Mouse (Mus musculus): ENCODE measurements at regions not wholly inside any gene's neighbourhood (a gene's known extent, or its start where the extent isn't known, plus 50 kb on each side); places are given as distances from the start of the nearest gene placed in this dataset.

DNA sequence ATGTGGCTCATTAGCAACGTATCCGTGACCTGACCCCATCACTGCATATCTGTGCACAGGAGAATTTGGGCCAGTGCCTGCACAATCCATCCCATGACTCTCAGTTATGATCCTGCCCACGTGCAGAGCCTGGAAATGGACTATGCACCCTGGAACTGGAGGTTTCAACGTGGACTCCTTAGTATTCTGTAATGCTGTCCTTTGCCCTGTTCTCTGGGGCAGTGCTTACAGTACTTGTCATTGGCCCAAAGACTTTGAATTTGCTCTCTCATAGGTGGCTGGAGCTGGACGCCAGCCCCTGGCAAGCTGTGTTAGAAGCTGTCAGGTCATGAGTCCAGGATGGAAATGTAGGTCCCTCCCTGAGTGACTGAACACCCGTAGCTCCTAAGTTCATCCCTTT lies 269.9 kb upstream of the Mki67 start:
- DNase-seq (ENCODE audit: low spot score in 2 of 2), result no peak

DNA sequence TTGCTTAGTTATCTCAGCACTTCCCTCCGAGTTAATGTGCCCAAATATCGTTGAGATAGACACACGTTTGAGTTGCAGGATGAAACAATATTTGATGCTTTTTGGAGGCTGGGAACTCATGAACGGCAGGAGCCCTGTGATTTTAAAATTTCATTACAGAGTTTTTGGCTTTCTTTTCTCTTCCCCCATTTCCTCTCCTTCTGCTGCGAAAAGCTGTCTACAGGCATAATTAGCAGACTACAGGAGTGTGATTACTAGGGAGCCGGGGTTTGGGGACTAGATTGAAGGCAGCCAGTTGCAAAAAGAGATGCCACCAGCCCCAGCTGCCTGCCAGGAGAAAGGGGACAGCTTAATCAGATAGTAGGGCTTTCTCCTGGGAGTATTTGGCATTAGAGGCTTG lies 274.2 kb upstream of the Mki67 start:
- no peak for DNase-seq (ENCODE audit: low spot score in 2 of 2)

DNA sequence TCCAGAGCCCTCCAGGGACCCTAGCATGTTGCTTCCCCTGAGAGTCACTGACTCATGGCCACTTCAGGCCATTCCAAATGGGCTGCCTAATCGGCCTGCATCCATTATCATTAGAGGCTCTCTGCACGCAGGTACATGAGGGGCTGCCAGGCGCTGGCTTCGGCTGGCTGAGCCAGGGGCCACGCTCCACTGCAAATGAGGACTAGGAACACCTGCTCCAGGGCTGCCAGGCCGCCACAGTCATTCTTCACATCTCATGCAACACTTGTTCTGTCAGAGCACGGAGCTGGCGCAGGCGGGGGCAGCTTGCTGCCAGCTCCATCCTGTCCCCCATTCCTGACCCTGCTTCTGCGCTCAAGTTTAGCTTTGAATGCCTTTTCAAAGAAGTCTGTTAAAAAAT lies 280.7 kb upstream of the Mki67 start:
- DNase-seq (ENCODE audit: low spot score in 2 of 2), result no peak

DNA sequence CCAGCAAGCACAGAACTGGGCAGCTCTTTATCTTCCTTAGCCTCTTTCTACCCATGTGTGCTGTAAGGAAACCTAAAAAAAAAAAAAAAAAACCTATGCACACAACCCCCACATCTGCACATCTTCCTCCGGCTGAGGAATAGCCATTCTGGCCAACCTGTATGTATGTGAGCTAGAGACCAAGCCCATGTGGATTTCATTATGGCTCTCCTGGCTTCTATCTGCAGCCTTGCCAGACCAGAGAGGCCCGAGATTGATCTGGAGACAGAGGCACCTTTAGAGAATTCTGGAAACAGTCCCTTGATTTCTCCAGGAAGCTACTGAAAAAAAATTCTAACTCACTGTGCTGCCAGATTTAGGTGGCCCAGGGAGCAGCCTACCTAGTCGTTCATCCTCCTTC lies 281.5 kb upstream of the Mki67 start:
- DNase-seq (ENCODE audit: low spot score in 2 of 2), result no peak

DNA sequence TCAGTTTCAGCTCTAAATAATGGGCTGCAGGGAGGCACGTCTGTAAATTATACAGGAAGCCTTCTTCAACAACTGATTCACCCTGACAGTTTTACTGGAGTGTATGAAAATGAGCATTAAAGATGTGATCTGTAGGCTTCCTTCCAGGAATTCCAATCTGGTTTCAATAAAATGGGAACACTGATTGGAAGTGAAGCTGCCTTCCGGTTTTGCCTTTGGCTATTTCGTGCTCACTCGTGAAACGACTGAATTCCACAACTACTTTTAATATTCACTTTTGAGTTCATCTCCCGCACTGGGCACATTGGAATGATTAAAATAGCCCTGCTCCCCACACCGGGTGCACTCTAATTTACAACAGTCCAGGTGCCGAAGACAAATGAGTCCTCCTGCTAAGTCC lies 286.2 kb upstream of the Mki67 start:
- DNase-seq (ENCODE audit: low spot score in 2 of 2), result no peak

DNA sequence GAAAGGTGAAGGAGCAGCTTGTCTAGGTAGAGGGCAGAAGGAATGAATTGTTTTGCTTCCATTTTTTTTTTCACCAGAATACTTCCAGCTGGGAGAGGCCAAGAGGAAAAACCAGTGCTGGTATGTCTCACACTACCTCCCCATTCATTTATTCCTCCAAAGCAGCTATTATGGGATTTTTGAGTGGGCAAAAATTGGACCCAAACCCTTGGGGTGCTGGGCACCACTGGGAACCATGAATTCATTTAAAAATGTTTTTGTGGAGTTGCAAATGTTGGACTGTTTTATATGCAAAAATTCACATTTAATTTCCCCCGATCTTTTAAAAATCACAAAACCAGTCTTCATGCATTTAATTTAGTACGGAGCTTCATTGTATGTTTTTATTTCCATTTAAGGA lies 287.1 kb upstream of the Mki67 start:
- DNase-seq (ENCODE audit: low spot score in 2 of 2), result no peak

DNA sequence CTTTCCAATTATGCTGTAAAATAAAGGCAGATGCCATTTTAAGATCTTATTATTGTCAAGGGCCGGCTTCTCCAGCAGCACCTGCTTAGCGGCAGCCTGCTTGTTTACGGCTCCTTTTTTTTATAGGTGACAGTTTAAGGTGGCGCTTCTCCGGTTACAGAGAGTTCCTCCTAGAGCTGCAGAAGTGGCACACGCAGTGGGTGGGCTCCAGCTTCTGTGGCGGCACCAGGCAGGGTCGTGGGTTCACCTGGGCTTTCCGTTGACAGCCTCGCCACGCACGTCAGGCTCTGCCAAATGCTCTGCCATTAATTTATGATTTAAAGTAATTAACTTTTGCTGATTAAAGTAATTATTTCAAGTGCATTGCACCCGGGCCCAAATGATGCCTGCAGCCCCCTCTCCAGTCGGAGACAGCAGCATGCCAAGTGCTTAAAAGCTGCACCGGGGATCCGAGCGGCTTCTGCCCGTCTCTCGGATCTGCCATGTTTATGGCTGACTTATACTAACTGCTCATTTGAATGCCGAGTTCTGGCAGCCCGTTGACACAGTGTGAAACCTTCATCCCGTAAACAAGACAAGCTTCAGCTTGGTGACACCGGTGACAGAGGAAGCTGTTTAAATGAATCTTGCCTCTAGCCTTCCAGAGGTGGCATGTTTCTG lies 291.8 kb upstream of the Mki67 start:
- no peak for DNase-seq (ENCODE audit: low spot score in 2 of 2)

DNA sequence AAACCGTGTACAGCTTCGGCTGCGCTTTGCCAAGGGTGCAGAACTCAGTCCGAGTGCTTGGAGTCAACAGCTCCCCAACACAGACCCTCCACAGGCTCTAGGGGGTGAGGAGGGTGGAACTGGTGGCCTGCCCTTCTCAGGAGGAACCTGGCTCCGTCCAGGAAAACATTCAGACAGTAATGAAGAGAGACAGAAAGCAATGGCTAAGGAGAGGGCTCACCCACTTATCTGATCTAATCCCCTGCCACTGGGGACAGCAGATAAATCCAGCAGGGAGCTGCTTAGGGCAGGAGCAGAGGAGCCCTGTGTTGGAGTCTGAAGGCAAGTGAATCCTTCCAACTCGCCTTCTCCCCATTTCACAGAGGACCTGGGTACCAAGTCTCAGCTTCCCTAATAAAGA lies 292.3 kb upstream of the Mki67 start:
- no peak for DNase-seq (ENCODE audit: low spot score in 2 of 2)

DNA sequence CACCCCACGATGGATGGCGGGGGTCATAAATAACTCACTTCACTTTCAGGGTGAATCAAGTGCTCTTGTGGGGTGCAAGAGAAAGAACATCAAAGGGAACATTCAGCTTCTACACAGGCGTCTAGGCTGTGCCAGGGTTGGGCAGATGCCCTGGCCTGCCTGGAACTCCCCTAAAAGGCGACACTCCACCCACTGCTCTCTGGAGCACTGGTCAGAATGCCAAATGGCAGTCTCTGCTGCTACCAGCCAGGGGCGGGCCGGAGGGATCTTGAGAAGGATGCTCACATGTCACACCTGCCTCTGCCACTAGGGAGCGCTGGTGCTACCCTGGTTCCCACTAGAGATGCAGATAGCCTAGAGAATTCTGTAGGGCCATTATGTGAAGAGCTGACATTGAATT lies 293.9 kb upstream of the Mki67 start:
- peak; percentile 61 to 70 for DNase-seq (ENCODE audit: low spot score in 2 of 2)

DNA sequence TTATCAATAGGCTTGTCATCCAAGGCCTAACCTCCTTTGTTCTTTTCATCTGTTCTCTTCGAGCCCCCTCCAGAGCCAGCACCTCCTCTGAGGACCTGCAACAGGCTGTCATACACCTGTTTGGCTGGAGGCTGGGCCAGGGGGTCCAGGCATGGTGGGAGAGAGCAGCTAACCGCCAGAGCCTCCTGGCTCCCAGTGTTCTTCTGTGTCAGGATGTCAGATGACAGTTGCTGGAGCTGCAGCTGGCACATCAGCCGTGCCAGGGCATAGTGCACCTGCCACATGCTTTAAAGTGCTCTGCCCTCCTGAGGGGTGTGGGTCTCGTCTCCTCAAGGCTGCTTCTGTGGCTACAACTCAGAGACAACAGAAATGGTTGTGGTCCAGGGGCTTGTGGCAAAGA lies 298.5 kb upstream of the Mki67 start:
- no peak for DNase-seq (ENCODE audit: low spot score in 2 of 2)

DNA sequence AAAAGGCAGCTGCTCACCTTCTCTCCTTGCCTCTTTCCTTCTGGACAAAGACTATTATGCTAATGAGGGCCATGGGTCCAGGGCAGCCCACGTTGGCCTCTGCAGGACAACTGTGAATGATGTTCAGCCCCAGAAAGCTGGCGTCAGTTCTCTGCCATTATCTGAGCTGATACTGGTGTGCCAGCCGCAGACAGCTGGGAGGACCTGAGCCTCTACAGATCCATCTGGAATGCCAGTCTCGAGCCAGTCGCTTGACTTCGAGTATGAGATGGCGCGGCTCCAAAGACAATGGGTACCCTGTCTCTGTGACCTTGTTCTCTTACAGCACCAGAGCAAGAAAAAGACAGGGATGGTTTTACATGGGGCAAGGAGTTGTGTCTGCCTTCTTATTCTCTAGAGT lies 300.8 kb upstream of the Mki67 start:
- DNase-seq (ENCODE audit: low spot score in 2 of 2), result no peak

DNA sequence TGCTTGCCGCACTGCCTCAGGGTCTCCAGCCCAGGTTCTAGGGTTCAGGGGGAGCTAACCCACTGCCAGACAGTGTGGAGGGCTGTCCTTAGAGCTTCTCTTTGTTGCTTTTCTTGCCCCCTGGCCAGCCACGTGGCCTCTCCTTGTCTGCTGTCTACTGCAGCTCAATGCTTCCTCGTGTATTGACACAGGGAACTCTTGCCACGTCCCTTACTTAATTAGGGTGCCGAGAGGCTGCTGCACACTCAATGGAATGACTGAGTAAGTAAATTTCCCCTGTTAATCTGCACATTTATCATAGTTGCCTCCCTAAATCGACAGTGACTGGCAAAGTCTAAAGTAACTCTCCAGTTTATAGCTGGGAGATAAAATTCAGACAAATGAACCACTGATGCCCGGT lies 304.4 kb upstream of the Mki67 start:
- no peak for DNase-seq (ENCODE audit: low spot score in 2 of 2)

DNA sequence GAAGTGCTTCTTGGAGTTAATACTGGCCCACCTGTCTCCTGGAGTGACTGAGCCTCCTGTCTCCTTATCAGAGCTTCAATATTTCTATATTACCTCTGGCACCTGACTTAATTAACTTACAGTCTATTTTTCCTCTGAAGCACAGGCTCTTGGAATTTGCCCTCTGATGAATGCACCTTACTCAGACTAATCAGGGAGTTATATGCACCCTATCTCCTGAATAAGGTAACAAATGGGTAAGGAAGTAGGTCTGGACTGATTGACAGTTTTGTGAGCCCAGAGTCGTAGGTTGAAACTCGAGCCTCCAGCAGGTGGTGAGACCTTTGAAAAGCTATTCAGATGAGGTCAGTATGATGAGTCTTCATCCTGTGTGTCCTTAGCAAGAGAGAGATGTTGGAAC lies 304.9 kb upstream of the Mki67 start:
- no peak for DNase-seq (ENCODE audit: low spot score in 2 of 2)

DNA sequence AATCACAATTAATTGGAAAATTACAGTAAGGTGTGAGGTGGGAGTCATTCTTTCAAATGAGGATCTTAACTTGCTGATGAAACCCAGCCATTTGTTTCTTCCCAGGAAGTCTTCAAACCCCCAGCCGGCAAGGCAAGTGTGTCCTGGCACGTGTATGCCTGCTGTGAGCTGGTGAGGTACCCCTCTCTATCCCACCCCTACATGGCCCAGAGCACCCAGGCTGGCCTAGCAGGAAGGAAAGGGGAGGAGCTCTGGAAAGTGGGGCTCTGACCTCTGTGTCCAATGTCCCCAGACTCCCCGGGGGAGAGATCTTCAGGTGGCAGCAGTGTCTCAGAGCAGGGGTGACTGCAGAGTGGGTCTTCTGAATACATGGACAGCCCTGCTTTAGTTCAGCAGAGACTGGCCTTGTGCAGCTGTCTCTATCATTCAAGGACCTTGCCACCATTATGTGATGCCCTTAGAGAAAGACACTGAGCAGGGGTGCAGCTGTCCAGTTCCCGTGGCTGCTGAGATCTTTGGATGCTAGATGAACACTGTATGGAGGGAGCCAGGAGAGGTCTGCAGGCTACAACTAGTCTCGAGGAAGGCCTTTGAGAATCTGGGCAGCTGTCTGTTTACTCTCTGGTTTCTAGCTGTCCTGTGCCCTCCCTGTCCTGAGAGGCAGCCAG lies 306.8 kb upstream of the Mki67 start:
- no peak for DNase-seq (ENCODE audit: low spot score in 2 of 2)

DNA sequence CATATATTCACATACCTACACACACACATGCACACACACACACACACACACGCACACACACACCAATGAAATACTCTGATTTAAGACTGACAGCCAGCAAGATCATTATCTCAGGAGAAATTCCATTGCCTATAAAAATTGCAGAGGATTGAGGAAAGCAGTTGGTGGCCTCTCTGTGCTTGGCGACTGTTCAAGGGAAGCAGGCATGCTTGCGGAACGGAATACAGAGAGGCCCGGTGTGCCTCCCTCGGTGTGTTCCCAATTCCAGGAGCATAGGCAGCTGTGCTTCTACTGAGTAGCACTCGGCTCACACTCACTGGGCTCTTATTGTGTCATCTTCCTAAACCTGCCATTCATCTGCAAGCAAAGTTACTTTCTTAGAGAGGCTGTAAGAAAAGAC lies 310.3 kb upstream of the Mki67 start:
- no peak for DNase-seq (ENCODE audit: low spot score in 2 of 2)

DNA sequence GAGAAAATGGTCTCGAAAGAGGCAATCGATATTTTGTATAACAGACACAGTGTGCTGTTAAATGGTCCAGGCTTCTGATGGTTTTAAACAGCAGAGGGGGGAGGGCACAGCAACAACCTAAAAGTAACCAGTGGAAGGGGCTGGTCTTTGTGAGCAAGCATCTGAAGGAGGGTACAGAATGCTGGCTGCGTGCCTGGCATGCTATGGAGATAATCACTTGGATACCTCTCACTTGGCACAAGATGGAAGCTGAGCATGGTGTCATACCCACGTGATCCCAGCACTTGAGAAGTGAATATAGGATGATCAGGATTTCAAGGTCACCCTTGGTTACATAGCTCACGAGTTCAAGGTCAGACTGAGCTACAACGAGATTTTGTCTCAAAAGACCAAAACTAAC lies 315.9 kb upstream of the Mki67 start:
- no peak for DNase-seq (ENCODE audit: low spot score in 2 of 2)

DNA sequence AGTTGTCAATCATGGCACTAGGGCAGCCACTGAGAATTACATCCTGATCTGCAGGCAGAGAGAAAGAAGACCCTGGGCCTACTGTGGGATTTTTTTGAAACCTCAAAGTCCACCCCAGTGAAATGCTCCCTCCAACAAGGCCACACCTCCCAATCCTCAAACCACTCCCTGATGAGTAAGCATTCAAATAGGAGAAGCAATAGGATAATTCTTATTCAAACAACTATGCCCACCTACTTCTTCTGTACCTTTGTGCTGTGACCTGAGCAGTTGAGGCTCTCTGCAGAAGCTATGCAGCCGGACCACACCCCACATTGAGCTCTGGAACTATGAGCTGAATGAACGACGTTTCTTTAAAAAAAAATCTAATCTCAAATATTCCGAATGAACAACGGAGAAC lies 317.4 kb upstream of the Mki67 start:
- no peak for DNase-seq (ENCODE audit: low spot score in 2 of 2)

DNA sequence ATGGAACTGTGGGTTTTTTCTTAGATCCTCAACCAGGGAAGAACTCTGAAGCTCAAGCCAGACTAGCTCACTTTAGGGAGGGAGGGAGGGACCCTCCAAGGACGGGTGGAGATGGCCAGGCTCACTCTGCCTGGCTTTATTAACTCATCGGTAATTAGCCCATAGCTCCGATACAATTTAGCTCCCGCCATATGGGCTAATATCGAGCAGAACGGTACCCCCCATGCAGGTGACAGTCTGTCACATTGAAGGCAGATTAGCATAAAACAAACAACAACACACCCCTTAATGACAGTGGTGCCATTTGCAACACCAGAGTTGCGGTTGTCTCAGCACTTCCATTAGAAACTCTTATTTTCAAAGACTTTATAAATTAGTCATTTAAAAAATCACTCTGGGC lies 319.6 kb upstream of the Mki67 start:
- no peak for DNase-seq (ENCODE audit: low spot score in 2 of 2)

DNA sequence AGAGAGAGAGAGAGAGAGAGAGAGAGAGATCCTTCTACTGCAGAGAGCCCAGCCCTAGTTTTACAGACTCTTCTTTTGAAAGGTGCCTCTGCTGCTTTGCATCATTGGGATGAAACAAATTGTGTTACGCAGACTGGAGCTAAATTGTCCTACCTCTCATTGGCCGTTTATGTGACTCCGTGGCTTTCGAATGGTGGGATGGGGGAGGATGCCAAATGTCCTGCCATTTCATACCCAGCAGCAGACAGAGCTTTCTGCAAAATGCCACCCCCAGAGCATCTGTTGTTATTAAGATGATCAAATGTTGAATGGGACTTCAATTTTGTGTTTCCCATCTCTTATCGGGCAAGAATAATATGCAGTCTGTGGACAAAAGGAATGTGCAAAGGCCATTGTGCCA lies 321.9 kb upstream of the Mki67 start:
- DNase-seq (ENCODE audit: low spot score in 2 of 2), result no peak

DNA sequence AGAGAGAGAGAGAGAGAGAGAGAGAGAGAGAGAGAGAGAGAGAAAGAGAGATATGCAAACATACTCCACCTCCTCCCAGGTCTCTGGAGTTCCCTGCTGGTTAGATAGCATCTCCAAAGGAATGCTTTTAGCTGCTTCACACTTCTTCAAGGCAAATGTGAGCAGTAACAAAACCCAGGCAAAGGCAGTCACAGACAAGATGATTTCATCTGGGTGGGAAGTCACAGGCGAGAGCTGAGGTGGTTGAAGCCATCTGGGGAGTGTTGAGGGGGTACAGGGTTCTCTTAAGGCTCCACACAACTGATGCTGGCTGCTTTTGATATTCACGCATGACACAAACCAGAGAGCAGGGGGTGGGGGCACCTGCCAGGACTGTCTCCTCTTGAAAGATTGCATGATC lies 322.7 kb upstream of the Mki67 start:
- DNase-seq (ENCODE audit: low spot score in 2 of 2), result peak in 1 of 2 experiments; percentile 14

DNA sequence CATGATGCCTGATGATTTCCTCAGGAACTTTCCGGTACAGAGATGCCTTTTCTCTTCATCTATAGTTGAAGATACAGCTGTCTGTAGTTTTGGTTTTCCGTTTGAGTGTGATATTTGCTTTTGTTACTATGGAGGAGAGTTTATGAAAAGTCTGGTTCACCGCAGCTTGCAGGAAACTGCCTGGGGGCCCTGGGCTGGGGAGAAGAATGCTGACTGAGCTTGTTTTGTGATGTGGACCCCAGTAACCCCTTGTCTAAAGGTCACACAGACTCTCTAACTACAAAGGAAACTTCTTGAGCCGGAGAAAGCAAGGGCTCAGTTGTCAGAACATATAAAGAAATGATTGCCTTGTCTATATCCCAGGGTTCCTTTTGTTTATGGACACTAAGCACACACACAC lies 325.8 kb upstream of the Mki67 start:
- DNase-seq (ENCODE audit: low spot score in 2 of 2), result no peak

DNA sequence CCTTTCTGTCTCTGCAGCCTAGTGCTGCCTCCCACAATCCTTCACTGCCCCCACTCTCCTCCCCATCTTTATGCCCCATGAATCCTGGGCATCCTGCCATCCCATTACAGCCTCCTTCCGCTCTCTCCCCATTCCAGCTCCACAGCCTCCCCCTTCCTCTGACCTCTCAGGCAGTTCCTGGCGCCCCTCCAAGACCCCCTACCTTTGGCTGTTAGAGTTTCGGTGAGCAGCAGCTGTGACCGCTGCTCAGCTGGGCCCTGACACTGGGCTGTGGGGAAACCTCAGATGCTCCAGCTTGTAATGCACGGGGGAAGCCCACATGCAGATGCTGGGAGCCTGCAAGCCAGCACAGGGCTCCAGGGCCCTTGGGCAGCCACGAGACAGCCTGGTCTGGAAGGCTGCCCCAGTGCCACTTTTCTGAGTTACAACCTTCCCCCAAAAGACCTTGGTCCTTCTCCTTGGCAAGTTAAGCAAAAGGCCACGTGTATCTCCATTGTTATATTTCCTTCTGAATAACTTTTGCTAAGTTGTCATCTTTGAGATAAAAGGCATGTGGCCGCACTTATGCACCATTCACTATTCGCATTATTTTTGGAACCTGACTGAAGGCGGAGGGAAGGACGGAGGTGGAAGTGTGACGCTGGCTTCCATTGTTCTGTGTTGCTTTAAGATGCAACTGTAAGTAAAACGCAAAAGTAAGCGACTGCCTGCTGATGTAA lies 330.6 kb upstream of the Mki67 start:
- DNase-seq (ENCODE audit: low spot score in 2 of 2), result peak; percentile 68 to 71

DNA sequence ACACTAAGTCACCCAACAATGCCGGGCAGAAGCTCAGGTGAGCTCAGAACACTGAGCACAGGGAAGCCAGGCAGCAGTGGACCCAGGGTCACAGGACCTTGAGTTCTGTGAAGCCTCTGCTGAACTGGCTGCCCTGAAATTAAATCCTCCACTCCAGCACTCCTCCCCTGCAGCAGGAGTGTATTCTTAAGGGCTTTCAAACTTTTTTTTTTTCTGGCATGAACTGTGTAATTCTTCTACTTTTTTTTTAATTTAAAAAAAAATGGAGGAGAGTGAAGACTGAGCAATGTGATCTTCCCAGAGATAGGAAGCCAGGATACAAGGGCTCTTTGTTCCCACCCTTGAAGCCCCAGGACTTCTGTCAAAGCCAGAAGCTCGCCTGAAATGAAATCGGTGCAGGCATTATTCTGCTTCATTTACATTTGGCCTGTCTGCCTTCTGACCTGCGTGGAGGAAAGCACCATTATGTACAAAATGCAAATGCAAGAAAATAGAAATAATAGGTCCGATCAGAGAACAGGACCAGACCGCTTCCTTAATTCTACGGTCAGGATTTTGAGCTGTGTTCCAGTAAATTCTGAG lies 331.3 kb upstream of the Mki67 start:
- no peak for DNase-seq (ENCODE audit: low spot score in 2 of 2)

Data from frontal cortex, postnatal 10 days (tissue).